Mouse (Mus musculus): Measurements from ENCODE around the gene Tapbp.

The Tapbp gene

DNA sequence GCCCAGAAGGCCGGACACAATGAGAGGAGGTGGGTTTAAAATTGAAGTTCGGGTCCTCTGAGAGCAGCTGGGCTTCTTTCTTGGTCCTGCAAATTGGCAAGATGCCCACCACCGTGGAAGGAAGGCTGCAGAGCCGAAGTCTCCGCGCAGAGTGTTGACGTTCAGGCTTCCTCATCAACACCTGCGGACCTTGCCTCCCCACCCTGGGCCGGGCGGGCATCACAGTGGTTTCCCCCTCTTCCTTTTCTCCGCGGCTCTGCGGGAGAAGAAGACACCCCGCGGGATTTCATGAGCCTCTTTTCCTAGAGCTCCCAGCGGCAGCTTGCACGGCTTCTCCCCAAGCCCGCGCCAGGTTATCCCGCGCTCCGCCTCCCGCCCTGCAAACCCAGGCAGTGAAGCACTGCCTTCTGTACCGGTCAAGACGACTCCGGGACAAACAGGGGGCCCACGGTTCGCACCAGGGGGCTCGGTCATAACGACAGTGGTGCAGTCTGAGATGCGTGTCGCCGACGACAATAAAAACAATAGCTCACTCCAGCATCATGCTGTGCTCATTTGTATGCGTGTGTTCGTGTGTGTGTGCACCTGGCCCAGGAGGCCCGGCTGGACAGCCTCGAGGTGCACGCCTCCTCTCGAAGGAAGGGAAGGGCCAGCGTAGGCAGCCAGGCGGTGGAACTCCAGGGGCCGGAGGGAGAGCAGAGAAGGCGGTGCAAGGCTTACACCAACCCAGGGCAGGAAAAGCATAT, 7.2 kb upstream of the Tapbp start:
- DNase-seq: peak; percentile 58

DNA sequence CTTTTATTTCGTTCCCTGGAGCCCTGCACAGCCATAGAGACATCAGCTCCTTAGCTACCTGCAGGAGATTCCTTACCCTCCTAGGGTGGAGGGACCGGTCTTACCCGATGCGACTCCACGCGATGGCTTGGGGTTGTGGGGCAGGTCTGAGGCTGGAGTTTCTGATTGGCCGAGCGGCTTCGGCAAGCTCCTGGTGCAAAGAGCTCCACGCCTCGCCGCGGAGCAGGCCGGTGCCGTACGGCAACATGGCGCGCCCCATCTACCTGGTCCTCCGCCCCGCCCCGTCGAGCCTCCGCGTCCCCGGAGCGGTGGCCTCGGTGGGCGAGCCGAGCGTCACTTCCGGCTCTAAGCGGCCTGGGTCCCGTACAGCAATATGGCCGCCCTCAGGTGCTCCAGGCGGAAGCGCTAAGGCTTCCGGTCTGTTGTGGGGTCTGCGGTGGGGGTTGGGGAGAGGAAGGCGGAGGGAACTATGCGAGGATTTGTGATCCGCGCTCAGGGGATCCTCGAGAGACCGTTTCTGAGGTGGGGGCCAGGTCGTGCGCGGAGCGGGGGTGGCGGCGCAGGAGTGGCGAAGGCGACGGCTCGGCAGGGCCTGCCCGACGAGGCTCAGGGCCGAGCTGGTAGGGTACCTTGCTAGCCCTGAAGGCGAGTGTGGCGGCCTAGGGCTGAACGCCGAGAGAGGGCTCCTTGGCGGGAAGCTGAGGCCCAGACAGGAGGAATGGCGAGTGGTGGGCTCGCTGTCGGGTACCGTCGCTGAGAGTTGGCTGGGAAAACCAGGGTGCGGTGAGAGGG, 6.4 kb upstream of the Tapbp start, which contains the start of gene Daxx:
Daxx (plus strand) TSS at position 338 of the 792 bp plus-strand sequence.
- peak; percentile 99 for DNase-seq

DNA sequence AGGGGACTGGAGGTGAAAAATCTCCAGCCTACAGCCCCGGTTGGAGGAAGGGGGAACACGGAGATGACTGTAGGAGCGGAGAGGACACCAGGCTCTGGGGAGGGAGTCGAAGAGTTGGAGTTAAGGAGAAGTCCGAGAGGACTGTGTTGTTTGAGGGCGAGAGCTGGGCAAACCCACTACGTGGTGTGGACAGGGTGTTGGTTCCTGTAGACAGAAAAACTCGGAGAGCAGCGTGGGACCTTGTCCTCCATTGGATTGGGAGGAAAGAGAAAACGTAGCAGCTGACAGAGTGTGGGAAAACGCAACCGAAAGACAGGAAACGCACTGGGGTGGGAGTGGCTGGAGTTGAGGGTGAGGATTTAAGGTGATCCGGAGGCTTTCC, 5.8 kb upstream of the Tapbp start:
- DNase-seq: peak; percentile 65

DNA sequence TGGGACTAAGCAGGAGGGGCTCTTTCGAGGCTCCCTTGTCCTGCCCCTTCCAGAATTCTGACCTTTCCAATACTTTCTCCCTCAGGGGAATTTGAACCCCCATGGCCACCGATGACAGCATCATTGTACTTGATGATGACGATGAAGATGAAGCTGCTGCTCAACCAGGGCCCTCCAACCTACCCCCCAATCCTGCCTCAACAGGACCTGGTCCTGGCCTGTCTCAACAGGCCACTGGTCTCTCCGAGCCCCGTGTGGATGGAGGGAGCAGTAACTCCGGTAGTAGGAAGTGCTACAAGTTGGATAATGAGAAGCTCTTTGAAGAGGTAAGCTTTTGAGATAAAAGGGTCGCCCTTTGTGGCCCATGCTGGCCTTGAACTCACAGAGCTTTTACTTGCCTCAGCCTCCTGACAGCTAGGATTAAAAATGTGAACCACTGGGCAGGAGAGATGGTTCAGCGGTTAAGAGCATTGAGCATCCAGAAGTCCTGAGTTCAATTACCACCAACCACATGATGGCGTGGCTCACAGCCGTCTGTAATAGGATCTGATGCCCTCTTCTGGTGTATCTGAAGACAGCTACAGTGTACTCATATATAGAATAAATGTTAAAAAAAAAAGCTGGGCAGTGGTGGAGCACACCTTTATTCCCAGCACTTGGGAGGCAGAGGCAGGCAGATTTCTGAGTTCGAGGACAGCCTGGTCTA, 5.2 kb upstream of the Tapbp start:
- DNase-seq: no peak

DNA sequence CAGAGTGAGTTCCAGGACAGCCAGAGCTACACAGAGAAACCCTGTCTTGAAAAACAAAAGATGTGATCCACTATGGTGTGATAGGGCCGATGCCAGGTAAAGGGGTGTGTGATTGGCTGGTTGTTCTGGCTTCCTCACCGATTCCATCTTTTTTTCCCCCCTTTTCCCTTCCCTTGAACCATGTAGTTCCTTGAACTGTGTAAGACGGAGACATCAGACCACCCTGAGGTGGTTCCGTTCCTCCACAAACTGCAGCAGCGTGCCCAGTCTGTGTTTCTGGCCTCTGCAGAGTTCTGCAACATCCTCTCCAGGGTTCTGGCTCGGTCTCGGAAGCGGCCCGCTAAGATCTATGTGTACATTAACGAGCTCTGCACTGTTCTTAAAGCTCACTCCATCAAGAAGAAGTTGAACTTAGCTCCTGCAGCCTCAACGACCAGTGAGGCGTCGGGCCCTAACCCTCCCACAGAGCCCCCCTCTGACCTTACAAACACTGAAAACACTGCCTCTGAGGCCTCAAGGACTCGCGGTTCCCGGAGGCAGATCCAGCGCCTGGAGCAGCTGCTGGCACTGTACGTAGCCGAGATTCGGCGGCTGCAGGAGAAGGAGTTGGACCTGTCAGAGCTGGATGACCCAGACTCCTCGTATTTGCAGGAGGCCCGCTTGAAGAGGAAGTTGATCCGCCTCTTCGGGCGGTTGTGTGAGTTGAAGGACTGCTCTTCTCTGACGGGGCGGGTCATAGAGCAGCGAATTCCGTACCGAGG, 4.5 kb upstream of the Tapbp start:
- no peak for DNase-seq

DNA sequence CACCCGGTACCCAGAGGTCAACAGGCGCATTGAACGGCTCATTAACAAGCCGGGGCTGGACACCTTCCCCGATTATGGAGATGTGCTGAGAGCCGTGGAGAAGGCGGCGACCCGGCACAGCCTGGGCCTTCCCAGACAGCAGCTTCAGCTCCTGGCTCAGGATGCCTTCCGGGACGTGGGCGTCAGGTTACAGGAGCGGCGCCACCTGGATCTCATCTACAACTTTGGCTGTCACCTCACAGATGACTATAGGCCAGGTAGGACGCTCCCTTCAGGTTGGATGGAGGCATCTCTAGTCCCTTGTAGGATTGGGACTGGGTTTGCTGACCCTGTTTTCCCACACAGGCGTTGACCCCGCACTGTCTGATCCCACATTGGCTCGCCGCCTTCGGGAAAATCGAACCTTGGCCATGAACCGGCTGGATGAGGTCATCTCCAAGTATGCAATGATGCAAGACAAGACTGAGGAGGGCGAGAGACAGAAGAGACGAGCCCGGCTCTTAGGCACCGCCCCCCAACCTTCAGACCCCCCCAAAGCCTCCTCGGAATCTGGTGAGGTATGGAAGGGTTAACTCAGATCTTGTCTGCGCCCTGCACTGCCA, 3.8 kb upstream of the Tapbp start:
- DNase-seq: peak; percentile 61

DNA sequence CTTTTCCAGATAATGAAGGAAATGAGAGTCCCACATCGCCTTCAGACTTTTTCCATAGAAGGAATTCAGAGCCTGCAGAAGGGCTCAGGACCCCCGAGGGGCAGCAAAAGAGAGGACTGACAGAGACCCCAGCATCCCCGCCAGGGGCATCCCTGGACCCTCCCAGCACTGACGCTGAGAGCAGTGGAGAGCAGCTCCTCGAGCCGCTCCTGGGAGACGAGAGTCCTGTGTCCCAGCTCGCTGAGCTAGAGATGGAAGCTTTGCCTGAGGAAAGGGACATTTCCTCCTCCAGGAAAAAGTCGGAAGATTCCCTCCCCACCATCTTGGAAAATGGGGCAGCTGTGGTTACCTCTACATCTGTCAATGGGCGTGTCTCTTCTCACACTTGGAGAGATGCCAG, 2.4 kb upstream of the Tapbp start:
- peak; percentile 7 for DNase-seq

DNA sequence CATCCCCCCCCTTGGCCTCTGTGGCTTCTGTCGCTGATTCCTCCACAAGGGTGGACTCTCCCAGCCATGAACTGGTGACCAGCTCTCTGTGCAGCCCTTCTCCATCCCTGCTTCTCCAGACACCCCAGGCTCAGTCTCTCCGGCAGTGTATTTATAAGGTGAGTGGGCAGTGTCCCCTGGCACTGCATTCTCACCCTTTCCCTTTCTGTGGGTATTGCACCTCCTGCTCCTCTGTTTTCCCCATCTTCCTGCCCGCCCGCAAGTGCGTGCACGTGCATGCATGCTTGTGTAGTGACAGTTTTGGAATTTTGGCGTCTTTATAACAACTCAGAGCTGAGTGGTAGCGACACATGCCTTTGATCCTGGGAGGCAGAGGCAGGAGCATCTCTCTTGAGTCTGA, 1.8 kb upstream of the Tapbp start:
- peak; percentile 9 for DNase-seq

DNA sequence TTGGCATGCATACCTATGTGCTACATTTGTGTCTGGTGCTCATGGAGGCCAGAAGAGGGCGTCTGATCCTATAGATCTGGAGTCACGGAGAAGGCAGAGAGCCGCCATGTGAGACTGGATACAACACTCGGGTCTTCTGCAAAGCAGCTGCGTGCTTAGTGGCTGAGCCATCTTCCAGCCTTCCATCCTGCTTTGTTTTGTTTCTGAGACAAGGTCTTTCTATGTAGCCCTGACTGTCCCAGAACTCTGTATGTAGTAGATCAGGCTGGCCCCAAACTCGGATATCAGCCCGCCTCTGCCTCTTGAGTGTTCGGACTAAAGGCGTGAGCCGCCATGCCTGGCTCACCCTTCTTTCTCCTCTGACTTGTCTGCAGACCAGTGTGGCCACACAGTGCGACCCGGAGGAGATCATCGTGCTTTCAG, 719 bp upstream of the Tapbp start:
- peak; percentile 35 for DNase-seq

DNA sequence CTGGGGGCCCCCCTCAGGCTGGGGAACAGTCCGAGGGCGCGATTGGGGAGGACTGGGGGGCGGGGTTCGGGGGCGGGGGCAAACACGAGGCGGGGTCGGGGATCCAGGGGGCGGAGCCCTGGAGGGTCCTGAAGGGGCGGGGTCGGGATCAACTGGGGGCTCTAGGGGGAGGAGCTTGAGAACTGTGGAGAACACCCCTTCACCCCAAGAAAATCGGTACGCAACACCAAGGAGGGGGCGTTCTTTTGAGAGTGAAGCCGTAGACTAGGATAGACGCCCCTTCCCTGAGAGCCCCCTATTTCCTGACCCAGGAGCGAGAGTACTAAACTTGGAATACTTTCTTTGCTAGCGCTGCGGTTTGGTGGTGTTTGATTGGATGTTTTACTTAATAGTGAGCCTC, 595 bp downstream of the Tapbp start:
- peak; percentile 52 for DNase-seq

DNA sequence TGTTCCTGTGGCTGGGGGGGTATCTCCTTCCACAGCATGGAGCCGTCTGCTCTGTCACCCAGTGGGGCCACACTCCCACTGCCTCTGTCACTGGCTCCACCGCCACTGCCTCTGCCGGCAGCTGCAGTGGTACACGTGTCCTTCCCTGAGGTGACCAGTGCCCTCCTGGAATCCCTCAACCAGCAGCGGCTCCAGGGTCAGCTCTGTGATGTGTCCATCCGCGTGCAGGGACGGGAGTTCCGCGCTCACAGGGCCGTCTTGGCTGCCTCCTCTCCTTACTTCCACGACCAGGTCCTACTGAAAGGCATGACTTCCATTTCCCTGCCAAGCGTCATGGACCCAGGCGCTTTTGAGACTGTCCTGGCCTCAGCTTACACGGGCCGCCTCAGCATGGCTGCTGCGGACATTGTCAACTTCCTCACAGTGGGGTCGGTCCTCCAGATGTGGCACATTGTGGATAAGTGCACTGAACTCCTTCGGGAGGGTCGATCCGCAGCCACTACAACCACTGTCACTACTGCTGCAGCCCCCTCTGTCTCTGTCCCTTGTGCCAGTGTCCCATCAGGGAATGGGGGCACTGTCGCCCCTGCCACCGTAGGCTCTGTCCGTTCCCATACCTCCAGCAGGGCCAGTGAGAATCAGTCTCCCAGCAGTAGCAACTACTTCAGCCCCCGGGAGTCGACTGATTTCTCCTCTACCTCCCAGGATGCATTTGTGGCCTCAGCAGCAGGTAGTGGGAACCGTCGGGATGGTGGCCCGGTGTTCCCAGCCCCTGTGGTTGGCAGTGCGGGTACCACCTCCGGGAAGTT, 1.4 kb downstream of the Tapbp start:
- peak; percentile 35 for DNase-seq

DNA sequence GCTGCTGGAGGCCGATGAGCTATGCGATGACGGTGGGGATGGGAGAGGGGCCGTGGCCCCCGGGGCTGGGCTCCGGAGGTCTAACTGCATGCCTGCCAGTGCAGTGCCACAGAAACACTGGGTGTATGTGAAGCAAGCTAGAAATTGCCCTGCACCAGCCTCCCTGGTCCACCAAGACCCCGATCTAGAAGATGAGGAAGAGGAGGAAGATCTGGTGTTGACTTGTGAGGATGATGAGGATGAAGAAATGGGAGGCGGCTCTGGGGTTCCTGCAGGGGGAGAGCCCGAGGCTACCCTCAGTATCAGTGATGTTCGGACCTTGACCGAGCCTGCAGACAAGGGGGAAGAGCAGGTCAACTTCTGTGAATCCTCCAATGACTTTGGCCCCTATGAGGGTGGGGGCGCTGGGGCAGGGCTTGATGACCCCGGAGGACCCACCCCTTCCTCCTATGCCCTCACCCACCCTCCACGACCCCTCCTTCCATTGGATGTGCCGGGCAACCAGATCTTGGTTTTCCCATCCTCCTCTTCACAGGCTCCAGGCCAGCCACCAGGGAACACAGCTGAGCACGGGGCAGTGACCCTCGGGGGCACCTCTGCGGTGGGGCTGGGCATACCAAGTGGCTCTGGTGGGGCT, 2.1 kb downstream of the Tapbp start:
- peak; percentile 27 for DNase-seq

DNA sequence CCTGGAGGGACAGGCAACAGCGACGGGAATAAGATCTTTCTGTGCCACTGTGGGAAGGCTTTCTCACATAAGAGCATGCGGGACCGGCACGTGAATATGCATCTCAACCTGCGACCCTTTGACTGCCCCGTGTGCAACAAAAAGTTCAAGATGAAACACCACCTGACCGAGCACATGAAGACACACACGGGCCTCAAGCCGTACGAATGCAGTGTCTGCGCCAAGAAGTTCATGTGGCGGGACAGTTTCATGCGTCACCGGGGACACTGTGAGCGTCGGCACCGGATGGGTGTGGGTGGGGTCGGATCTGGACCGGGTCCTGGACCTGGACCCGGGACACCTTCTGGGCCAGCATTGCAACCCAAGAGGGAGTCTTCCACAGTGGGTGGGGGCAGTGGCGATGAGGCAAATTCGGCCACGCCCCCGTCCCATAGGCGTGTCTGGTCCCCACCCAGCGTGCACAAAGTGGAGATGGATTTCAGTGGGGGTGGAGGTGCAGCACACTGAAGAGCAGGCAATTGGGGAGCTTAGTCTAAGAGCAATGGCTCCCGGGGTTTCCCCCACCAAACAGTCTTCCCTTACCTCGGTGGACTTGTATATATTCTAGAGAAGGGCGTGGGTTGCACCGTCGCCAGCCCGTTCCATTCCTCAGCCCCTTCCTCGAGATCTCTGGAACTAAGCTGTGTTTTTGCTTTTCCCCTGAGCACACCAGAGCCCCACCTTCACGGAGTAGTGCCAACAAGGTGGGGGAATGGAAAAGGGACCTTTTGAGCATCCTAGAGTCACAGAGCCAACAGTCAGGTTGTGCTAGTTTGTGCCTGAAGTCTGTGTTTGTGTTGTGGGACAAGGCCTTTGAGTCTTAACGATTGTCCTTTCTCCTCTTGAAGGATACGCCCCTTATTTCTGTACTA, 2.8 kb downstream of the Tapbp start:
- DNase-seq: peak; percentile 35

DNA sequence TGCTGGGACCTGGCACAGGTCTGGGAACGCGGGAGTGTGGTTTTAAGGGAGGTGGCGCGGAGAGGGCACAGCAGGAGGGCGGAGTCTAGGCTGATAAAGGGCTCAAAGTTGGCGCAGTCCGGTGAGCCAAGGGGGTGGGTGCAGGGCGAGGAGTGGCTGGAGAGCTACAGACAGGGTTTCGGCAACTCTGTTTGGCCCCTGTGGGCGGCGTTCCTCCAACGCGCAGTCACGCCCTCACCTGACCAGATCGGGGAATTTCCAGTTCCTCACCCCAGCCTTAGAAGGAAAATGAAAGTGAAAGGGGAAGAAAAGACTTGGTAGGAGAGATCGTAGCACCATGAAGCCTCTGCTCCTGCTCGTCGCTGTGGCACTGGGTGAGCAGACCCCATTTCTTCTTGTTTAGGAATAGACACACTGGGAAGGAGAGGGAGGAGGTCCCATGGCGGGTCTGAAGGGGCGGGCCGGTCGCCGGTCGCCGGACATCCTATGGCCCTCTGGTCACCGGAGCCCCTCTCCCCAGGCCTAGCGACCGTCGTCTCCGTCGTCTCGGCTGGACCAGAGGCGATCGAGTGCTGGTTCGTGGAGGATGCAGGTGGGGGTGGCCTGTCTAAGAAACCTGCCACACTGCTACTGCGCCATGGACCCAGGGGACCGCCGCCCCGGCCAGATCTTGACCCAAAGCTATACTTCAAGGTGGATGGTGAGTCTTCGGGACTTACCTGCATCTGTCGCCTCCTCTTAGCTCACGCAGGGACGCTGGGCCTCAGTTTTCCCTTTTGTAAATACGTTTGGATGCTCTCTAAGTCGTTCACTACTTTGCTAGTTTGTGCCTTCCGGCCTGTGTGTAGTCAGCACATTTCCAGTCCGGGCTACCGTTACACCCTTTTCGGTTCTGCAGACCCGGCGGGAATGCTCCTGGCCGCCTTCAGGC, 3.9 kb downstream of the Tapbp start:
- peak; percentile 92 for DNase-seq

DNA sequence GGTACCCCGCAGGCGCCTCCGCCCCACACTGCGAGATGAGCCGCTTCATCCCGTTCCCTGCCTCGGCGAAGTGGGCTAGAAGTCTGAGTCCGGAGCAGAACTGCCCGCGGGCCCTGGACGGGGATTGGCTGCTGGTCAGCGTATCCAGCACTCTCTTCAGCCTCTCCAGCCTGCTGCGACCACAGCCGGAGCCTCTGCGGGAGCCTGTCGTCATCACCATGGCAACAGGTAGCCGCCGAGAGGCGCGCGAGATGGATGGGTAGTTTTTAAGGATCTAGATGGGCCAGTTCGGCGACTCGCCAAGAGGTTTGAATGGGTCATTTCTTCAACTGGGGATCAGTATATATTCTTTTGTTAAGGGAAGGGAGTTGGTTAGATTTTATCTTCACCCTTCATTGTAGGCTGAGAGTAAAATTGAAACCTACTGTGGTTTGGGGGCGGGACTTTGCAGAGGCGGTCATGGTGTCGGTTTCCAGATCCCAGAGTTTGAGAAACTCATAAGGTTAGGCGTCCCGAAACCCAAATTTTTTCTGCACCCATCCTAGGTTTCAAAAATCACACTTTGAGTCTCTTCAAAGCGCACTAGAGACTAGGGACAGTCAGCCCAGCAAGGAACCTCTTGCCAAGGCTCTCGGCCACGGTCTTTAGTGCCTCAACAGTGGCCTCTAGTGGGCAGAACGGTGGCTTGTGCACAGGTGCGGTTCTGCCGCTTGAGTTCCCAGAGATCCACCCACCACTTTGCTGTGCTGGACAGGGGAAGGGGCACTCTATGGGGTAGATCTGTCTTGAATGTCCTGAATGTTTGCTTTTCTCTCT, 4.8 kb downstream of the Tapbp start:
- peak; percentile 91 for DNase-seq

DNA sequence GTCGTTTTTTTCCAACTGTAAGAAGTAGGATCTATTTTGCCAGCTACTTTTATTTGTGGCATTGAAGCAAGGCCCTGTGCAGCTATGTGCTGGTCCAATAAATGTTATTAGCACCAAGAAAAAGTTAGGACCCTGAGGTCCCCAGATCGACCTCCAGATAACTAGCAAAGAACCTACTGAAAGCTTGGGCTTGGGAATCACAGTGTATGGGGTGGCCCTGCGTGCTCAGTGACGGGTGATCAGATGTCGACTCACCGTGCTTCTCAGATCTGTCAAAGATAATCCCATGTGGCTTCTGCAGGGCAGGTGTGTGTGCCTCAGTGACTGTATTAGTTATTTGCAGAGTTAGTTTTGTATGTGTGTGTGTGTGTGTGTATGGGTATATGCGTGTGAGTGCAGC, 5.7 kb downstream of the Tapbp start:
- DNase-seq: no peak

DNA sequence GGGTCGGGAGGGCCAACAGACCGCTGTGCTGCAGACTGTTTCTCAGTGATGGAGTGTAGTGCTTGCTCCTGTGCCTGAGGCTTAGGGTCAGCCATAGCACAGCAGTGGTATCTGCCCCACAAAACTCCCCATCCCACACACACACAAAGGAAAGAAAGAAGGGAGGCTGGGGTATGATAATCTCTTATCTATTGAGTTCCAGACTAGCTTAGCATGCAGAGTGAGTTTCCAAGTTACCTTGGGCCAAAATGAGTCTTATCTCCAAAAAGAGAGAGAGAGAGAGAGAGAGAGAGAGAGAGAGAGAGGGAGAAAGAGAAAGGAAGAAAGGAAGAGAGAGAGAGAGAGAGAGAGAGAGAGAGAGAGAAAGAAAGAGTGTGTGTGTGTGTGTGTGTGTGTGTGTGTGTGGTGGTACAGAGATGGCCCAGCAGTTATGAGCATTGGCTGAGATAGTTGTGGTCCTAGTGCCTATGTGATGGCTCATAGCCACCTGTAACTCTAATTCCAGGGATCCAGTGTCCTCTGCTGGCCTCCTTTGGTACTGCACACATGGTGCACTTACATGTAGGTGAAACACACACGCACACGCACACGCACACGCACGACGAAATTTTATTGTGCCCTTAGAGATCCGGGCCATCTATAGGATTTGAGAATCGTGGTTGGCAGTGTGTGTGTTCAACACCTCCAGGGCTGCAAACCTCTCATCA, 9.0 kb downstream of the Tapbp start:
- DNase-seq: peak; percentile 59

Data from kidney, adult 9 months (tissue).